Mouse (Mus musculus) cerebellum, adult 8-10 months (tissue): Measurements from ENCODE around the gene Ptcra.
"Not testable (repeated sequence)": the region's sequence is repeated elsewhere in the genome, so short reads cannot be mapped to it uniquely, and the experiment has no call there.

Source experiments
- DNase-seq: peaks from one replicate; pipeline ENCODE4 v3.0.0; 2022

Ptcra gene

DNA sequence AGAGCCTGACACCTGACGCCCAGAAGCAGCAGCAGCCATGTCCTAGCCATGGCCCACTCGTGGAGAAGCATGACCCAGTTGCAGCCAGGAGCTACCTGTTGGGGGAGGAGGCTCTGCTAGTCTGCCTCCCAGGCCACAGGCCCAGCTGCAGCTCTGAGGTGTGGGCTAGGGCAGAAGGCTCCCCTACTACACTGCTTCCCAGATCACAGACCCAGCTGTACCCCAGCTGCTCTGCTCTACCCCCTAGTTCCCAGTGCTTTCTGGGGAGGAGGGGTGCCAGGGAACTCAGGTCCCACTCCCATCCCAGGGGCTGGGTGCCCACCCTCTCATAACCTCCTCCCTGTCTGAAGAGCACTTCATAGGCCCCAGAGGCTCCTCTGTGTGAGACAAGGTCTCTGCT is at the start of gene Ptcra:
Gene Ptcra (minus strand): TSS at position 169 of the 400 bp plus-strand sequence.
- no peak for DNase-seq

DNA sequence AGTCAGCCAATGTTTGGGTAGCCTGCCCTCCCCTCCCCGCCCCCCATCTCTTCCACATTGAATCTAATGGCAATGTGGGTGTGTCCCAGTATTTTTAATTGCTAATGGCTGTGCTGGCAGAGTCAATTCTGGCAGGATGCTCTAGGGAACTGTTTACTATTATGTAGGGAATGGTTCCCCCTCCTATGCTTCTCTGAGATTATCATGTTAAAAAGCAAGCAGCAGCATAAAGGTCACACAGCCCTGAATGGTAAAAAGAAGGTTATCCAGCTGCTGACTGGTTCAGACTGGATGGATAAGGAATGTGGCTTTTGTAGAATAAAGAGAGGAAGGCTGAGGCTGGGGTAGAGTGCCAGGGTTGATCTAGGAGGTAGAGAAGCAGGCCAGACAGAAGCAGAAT is 48.9 kb upstream of the Ptcra start:
- DNase-seq = no peak

DNA sequence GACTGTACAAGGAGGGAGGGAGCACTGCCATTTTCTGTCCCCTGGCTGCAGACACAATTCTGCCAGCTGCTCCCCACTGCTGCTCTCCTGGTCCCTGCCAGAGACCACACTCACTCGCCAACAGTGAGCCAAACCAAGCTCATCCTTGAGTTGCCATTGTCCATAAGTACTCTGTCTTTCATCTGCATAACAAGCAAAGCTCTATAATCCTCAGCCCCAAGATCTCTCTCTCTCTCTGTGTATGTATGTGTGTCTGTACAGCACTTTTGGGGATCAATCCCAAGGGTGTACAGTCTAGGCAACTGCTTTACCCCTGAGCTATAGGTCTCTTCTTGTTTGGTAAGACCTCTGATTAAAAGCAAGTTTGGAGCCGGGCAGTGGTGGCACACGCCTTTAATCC is 47.2 kb upstream of the Ptcra start:
- no peak for DNase-seq

DNA sequence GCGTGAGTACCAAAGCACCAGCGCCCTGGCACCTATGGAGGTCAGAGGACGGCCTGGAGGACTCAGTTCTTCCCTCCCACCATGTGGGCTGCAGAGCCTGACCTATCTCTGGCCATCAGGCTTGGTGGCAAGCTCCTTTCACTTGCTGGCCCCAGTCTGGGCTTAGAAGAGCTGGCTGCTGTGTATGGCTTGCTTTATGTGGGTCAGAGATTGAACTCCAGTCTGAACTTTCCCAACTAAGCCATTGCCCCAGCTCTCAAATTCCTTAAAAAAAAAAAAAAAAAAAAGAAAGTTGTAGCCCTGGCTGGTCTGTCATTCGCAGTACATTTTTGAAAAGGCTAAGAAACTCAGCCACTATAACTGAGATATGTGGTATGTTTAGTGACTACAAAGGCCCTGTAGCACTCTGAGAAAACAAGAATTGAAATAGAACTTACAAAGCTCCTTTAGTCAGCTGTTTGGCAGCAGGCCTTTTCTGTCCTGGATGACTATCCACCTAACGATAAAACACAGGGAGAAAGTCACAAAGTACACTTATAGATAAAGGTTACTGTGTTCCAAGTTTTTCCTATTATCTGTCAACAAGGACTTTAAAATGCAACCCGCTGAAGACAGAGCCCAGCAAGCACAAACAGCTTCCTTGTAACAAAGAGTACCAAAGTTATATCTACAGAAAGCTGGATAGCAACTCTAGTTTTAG is 45.8 kb upstream of the Ptcra start:
- no peak for DNase-seq

DNA sequence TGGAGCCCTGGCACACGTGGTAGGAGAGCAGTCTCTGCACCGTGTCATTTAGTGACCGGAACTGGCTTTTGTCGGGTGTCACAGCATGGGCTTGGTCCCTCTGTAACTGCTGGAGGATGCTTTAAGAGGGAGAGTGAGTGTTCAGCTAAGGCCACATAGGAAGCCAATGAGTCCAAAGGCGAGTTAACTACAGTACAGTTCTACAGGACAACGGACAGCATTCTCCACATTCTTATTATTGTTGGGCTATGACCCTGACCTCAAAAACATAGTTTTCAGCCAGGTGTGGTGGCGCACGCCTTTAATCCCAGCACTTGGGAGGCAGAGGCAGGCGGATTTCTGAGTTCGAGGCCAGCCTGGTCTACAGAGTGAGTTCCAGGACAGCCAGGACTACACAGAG is 44.9 kb upstream of the Ptcra start:
- no peak for DNase-seq

DNA sequence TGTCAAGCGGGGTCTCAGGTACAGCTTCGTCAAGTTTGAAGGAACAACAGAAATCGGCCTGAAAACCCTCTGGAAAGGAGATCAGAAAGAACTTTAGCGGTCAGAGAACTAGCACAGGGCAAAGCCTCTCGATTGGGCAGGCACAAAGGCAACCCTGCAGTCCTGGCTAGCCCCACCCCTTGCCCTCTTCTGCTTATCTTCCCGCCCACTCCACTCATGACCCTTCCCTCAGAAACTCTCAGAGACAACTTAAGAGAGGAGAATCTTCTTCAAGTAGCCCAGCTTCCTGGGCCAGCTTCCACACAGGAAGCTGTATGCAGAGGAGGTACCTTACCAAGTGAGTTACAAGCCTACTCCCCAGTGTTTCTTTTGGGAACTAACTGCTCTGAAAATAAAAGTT is 38.2 kb upstream of the Ptcra start:
- DNase-seq = no peak

DNA sequence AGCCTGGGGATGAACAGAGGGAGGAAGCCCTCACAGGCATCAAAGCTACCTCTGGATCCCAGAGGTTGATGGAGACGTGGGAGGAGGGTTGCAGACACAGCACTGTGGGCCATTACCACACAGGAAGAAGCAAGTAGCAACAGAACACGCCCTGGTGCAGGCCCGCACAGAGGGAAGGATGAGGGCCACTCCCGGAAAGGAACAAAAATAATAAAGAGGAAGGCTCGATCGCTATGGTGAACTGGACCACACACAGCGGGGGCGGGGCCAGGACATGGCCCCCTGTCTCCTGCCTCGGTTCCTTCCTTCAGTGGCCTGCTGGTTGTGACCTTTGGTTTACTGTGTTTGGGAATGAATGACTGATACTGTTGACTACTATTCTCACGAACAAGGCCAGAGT is 36.2 kb upstream of the Ptcra start:
- DNase-seq = no peak

DNA sequence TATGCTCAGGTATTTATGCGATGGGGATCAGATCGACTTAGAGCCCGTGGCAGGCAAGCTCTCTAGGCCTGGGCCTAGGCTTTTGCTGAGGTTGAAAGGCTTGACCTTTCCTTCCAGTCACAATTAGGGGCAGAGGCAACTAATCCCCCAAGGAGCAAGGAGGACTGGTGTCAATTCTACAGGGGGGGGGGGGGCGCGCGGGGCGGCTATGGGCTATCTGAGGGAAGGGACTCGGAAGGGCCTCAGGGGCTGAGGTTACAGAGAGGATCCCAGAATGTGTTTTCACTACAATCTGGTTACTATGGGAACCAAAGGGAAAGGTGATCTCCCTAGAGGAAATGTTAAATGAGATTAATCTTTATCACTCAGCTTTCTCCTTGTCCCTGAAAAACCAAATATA is 33.9 kb upstream of the Ptcra start:
- DNase-seq = no peak

DNA sequence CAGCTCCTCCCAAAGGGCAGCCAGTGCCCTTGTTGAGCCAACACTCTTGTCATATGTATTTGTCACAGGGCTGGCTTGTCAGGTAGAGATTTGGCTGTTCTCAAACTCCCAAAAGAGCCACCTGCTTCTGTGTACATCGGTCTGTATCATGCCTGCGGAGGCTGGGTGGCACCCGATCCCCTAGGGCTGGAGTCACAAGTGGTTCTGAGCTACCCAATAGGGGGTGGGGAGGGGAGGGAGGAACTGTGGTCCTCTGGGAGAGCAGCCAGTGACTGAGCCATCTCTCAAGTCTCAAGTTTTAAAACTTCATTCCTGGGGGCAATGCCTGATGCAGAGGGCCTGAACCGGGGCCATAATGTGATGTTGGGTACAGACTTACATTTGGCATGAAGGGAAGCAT is 33.2 kb upstream of the Ptcra start:
- no peak for DNase-seq

DNA sequence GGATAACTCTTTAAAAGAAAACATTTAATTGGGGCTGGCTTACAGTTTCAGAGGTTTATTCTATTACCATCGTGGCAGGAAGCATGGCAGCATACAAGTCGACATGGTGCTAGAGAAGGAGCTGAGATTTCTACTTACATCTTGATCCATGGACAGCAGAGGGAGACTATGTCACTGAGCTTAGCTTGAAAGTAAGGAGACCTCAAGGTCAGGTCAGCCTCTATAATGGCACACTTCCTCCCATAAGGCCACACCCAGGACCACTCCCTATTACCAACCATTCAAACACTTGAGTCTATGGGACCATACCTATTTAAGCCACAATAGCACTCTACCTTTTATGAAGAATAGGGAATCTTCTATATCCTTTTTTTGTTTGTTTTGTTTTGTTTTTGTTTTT is 29.5 kb upstream of the Ptcra start:
- DNase-seq = no peak

DNA sequence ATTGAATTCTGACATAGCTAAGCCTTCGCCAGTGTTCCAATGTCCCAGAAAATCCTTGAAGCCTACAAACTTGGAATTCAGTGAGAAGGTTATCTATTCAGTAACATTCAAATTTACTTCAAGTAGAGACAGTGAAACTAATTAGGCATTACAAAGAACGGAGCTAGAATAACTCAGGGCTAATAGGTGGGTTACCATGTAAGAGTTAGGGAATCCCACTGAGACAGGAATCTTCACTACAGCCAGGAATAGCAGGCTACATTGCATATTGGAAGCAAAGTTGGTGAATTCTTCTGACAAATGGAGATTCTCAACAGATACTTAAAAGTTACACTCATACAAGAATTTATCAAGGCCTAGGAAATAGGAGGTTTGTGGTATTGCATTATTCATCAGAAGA is 24.5 kb upstream of the Ptcra start:
- not testable (repeated sequence) for DNase-seq

DNA sequence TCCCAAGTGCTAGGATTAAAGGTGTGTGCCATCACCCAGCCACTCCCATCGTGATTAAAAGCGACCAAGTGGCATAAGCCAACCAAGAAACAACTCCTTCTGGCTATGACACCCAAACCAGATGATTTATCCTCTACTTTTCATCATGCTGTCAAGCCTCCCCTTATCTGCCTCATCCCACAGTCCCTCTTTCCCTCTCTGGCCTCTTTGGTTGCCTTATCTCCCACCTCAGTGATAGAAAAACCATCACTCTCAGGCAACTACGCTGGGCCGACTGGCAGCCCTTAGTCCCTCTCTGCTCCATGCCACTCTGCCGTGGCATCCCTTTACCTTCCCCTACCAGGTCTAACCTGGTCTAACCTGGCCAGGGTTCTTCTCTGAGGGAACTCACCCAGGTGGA is 23.4 kb upstream of the Ptcra start:
- no peak for DNase-seq

DNA sequence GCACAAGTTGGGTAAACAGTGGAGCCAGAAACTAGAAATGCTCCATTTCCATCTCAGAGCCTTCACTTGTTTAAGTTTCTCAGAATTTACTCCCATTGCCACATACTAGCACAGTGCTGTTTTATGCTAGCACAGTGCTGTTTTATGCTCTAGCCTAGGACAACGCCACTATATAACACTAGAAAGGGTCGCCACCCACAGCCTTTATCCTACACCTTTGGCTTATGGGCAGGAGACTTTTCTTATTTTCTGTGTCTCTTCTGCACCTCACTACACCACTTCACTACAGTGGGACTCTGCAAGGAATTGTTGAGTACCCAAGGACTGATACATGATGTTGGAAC is 19.7 kb upstream of the Ptcra start:
- no peak for DNase-seq

DNA sequence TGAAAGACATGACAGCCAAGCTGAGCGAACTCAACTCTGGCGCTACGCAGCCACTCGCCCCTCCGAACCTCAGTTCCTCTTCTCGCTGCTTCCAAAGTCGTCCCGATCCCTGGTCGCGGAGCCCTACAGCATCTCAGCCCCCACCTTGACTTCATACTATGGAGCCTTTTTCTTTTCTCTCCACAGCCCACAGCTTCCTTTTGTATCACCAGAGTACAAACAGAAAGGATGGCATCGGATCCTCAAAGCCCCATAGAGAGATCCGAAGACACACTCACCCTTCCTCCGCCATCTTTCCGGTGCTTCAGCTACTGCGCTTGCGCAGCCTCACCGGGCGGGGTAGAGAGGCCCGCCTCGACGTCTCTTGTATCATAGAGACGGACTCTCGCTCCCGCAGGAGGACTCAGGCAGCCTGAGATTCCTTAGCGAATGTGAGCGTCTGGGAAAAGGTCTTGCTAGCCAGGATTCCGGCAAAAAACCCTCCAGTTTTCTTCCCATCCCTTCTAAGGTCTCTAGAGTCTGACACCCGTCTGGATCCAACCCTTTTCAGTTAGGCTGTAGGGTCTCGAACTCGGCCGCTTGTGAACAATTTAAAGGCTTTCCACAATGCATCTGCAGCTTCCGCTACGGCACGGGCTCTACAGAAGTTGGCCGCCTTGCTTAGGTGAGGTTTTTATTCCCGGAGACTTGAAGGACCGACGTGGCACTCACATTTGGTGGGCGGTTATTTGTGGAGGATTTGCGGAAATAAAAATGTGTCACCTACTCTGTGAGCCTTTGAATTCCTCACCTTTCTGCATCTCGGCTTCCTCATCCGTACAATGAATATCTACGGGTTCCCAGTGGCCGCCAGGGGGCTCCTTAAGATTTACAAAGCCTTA is 19.1 kb upstream of the Ptcra start, which contains the start of gene Rpl7l1:
Gene Rpl7l1 (minus strand): TSS at position 332 of the 881 bp plus-strand sequence.
- peak; percentile 90 for DNase-seq

DNA sequence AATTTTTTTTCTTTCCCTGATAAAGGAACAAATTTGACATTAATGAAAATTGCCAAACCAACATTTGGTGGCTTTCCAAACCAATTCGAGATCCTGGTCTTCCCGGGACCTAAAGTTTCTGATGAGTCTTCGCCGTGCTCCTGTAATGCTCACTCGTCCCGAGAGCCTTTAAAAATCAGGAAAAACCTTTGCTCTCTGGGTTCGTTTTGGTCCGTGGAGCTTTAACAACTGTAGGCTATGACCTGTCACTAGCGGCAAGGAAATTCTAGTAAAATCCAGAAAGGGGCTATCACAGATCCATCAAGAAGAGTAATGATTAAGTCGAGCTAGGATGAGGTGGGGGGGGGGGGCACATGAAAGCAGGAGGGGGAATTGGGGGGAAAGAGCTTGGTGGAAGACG is 18.4 kb upstream of the Ptcra start:
- DNase-seq = no peak

DNA sequence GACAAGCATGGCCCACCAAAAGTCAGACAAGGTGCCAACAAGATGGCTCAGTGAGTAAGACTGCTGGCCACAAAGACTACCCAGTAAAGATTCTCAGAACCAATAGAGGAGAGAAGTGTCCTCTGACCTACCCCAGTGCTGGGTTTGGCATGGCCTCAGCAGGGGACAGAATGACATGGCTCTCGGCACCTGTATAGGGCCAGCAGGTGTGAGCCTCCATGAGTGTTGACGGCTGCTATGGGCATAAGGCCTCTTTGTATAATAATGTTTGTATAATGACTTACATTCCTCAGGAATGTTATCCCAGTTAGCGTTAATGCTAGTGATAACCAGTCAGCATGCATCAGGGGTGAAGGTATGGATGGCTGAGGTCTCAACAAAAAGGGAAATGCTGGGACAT is 12.6 kb upstream of the Ptcra start:
- DNase-seq = no peak

DNA sequence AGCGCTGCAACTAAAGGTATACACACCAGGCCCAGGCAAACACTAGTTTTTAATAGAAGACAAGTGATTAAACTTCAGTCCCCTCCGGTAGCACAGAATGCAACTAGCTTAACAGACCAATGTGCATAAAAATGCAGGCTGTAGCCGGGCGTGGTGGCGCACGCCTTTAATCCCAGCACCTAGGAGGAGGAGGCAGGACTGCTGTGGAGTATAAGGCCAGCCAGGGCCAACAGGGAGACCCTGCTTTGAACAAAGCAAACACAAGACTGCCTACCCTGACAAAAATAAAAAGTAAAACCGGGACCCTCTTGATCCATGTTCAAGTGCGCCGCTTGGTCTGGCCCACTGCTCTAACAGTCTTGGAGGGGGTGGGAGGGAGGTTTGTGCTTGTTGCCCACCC is 11.6 kb upstream of the Ptcra start:
- DNase-seq = no peak

DNA sequence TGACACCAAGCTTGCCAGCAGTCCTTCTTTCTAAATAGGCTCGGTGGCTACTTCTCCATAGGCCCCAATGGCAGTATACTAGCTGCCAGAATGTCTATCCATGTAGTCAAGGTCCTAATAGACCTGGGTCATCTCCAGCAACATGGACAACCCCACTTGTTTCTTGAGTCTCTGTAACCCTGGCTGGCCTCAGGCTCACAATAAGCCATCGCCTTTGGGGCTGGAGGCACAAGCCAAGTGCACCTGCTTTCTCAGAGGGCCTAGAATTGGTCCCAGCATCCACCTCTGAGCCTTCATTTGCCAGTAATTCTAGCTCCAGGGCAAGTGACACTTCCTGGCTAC is 10.6 kb upstream of the Ptcra start:
- no peak for DNase-seq

DNA sequence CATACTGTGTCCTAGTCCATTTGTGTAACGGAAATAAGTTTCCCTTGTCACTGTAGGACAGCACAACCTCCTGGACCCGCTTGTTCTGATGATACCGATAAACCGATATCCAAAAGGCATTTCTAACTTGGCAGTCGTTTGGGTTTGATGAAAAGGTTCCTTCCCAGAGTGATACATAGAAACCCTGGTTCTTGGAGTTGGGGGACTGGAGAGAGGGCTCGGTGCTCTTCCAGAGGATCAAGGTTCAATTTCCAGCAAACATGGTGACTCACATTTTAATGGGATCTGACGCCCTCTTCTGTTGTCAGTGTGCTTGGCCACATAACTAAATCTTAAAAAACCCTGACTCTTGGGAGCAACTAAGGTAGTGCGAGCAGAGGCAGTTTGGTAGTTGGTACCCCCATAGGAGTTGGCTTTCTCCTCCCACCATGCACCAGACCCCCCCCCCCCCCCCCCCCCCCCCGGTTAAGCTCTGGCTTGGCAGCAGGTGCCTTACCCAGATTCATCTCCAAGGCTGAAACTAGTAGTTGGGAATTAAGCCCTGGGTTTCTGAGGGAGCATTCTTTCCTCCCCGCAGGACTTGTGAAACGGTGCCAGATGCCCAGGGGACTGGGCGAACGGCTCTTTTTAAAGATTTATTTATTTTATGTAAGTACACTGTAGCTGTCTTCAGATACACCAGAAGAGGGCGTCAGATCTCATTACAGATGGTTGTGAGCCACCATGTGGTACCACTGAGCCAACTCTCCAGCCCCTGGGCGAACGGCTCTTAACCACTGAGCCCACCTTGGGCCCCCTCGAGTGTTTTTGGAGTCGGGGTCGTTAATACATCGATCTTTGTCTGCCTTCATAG is 10.0 kb upstream of the Ptcra start:
- DNase-seq = no peak

DNA sequence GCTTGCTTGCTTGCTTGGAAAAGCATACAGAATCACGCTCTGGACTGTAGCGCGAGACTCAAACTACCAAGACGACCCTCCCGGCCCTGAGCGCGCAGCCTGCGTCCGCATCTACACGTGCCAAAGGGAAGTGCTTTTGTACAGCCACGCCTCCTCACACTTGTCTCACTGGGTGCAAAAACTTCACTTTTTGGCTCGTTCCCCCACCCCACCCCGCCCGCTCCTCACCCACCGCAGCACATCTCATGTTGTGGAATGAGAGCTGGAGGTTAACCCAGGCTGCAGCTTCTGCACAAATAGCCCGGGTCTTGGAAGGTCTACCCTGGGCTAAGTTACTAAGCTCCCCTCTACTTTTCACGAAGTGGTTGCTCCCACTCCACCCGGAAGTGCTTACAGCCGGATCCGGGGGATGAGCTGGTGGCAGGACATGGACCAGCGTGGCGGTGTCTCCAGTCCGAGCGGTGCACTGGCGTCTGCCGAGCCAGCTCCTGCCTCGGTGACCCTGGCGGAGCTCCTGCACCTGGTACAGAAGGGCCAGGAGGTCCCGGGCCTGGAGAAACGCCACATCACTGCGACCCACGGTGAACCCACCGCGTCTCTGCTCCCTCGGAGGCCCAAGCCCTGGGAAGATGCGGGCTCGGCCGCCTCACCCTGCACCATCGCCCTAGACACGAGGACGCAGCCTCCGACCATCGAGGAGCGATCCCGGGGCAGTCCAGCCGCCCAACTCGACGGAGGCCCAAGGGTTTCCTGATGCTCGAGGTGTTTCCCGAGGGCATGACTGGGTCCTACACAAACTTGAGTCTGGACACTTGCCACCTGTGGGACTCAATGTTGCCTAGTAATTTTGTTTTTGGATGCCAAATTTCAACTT is 9.1 kb upstream of the Ptcra start, which contains the start of gene 2310039H08Rik:
Gene 2310039H08Rik (plus strand): TSS at position 232 of the 874 bp plus-strand sequence.
- peak; percentile 80 for DNase-seq

DNA sequence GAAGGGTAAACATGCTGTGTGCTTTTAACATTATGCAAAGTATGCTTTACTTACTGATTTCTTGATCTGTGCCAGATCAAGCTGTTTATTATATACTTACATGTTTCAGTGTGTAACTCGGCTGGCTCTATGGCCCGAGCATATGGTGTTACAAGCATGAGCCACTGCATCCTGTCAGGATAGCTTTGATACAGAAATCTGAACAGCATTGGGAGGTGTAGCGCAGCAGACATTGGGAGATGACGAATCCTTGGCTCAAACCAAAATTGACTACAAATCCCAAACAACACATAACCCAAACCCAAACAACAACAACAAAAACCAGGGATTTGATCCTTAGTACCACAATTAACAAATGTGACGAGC is 8.5 kb upstream of the Ptcra start:
- DNase-seq = no peak

DNA sequence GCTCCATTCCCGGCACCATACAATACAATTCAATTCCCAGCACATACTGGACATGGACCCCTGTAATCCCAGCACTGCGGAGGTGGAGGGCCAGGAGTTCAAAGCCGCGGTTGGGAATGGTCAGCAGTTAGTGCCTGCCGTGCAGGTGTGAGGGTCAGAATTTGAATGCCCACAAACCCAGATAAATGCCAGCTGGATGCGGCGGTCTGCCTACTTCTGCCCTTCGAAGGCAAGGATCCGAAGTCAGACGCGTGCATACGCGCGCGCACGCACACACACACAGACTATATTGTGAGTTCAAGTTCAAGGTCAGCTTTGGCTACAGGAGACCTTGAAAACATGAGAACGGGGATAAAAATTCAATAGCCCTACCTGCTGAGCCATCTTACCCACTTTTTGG is 8.1 kb upstream of the Ptcra start:
- peak; percentile 33 for DNase-seq

DNA sequence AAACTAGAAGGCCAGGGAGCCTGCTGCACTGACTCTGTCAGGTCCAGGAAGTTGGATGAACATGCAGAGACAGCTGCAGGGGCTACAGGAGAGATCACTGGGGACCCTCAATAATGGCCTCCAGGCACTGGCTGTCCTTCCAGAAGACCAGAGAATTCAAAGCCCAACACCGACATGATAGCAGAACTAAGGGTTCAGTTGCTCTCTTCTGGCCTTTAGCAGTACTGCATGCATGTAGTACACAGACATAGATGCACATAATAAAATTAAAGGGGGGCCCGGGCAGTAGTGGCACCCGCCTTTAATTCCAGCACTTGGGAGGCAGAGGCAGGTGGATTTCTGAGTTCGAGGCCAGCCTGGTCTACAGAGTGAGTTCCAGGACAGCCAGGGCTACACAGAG is 7.5 kb upstream of the Ptcra start:
- DNase-seq = no peak
